19 mouse cellular contexts compared by ENCODE assay signal in genomic region chr5:38168497-38168896, GRCm38 (mm10). TPM values are rescaled to one million over a fixed set of nuclear protein-coding genes. Genes with fewer than 3 reads are reported as not detected.
A peak's percentile ranks its signal among the peaks of the same experiment; 100 is the strongest.
DNase-seq lines count a peak whose midpoint lies in the region; ATAC-seq and TF ChIP-seq lines count a peak whose summit lies in the region.
"Had no signal": no experiment of that assay in that cellular context is flagged by ENCODE, and none has a peak within 500 bp of the region (broad histone marks: within the 10 kb centered on the region; RNA-seq: fewer than 3 reads in every experiment).

No protein-coding gene starts in this region.

- WGBS in midbrain, embryonic 14.5 days = 70% methylated on average over 11 of the region's 11 CpGs
- 87% methylated on average over 11 of the region's 11 CpGs for WGBS in midbrain, embryonic 10.5 days
- WGBS in hindbrain, embryonic 16.5 days = 68% methylated on average over 11 of the region's 11 CpGs
- WGBS in midbrain, embryonic 16.5 days = 62% methylated on average over 11 of the region's 11 CpGs

- H3K4me1 ChIP-seq in midbrain, embryonic 14.5 days (ENCODE audit: control insufficient read depth, insufficient read depth, low read length) = no peaks in the 10 kb centered on the region
- H3K4me1 ChIP-seq in midbrain, embryonic 10.5 days = peaks cover 5% of the 10 kb centered on the region; the same call in 1 of the 2 replicates
- H3K4me1 ChIP-seq in hindbrain, embryonic 16.5 days (ENCODE audit: control insufficient read depth, insufficient read depth, low read depth, low read length) = no peaks in the 10 kb centered on the region
- no peaks in the 10 kb centered on the region; the same call in 1 of the 2 replicates for H3K4me1 ChIP-seq in midbrain, embryonic 16.5 days (ENCODE audit: control insufficient read depth, insufficient read depth, low read length)
- H3K4me1 ChIP-seq: limb, embryonic 15.5 days; stomach, embryonic 15.5 days had no signal

- no peaks in the 10 kb centered on the region for H3K27me3 ChIP-seq in midbrain, embryonic 14.5 days (ENCODE audit: control insufficient read depth, insufficient read depth, low read length)
- H3K27me3 ChIP-seq in midbrain, embryonic 10.5 days (ENCODE audit: low read depth, poor library complexity, severe bottlenecking) = peaks cover 5% of the 10 kb centered on the region
- no peaks in the 10 kb centered on the region for H3K27me3 ChIP-seq in hindbrain, embryonic 16.5 days (replicated peaks; ENCODE audit: control insufficient read depth, insufficient read depth, low read length)
- no peaks in the 10 kb centered on the region for H3K27me3 ChIP-seq in midbrain, embryonic 16.5 days (ENCODE audit: control insufficient read depth, insufficient read depth, low read depth, low read length)
- H3K27me3 ChIP-seq: limb, embryonic 15.5 days; stomach, embryonic 15.5 days had no signal

- no peak overlapping the region for H3K4me2 ChIP-seq in midbrain, embryonic 14.5 days (ENCODE audit: low read length)
- H3K4me2 ChIP-seq in hindbrain, embryonic 16.5 days (ENCODE audit: low read length) = no peak overlapping the region
- no peak overlapping the region for H3K4me2 ChIP-seq in midbrain, embryonic 16.5 days (ENCODE audit: low read length)
- H3K4me2 ChIP-seq: limb, embryonic 15.5 days; lung, embryonic 14.5 days; stomach, embryonic 15.5 days had no signal

- H3K9me3 ChIP-seq in midbrain, embryonic 14.5 days (ENCODE audit: control insufficient read depth, low read length) = no peaks in the 10 kb centered on the region
- H3K9me3 ChIP-seq in midbrain, embryonic 10.5 days (replicated peaks) = no peaks in the 10 kb centered on the region; the same call in 1 of the 2 replicates
- no peaks in the 10 kb centered on the region; the same call in 1 of the 2 replicates for H3K9me3 ChIP-seq in hindbrain, embryonic 16.5 days (ENCODE audit: control insufficient read depth, low read length)
- peaks cover 4% of the 10 kb centered on the region; the same call in 1 of the 2 replicates for H3K9me3 ChIP-seq in midbrain, embryonic 16.5 days (replicated peaks; ENCODE audit: control insufficient read depth, low read length, poor library complexity, severe bottlenecking)
- H3K9me3 ChIP-seq: limb, embryonic 15.5 days; stomach, embryonic 15.5 days had no signal

- DNase-seq in kidney, adult 11 months = peak; percentile 19
- DNase-seq in kidney, postnatal 10 days = no peak
- DNase-seq in midbrain, embryonic 14.5 days = no peak
- no peak for DNase-seq in midbrain, embryonic 10.5 days (ENCODE audit: low spot score)
- DNase-seq in gastrocnemius, postnatal 25 days = no peak
- no peak for DNase-seq in layer of hippocampus, adult 2 months (ENCODE audit: low spot score in 2 of 2)
- DNase-seq: adrenal gland, postnatal 10 days; cerebellum, postnatal 10 days; layer of hippocampus, adult 9-11 months; left cerebral cortex, postnatal 4 days; lung, embryonic 14.5 days; thymus, postnatal 25 days had no signal

- no peak overlapping the region for H3K4me3 ChIP-seq in midbrain, embryonic 14.5 days (replicated peaks; ENCODE audit: low read depth, low read length)
- no peak overlapping the region for H3K4me3 ChIP-seq in midbrain, embryonic 10.5 days
- no peak overlapping the region for H3K4me3 ChIP-seq in hindbrain, embryonic 16.5 days (ENCODE audit: low read length)
- no peak overlapping the region for H3K4me3 ChIP-seq in midbrain, embryonic 16.5 days (ENCODE audit: low read depth, low read length)
- H3K4me3 ChIP-seq in layer of hippocampus, adult 2 months = no peak overlapping the region
- H3K4me3 ChIP-seq: left cerebral cortex, adult 2 months; limb, embryonic 15.5 days; stomach, embryonic 15.5 days had no signal

- no peak overlapping the region for H3K9ac ChIP-seq in midbrain, embryonic 14.5 days (replicated peaks; ENCODE audit: low read length)
- H3K9ac ChIP-seq in hindbrain, embryonic 16.5 days (ENCODE audit: low read depth, low read length) = peak overlapping the region; percentile 35; the same call in 1 of the 2 replicates
- H3K9ac ChIP-seq in midbrain, embryonic 16.5 days (ENCODE audit: low read depth, low read length) = no peak overlapping the region
- H3K9ac ChIP-seq: limb, embryonic 15.5 days; liver, embryonic 14.5 days; lung, embryonic 14.5 days; stomach, embryonic 15.5 days had no signal

- no peaks in the 10 kb centered on the region for H3K36me3 ChIP-seq in midbrain, embryonic 14.5 days (ENCODE audit: control insufficient read depth, insufficient read depth, low read length)
- H3K36me3 ChIP-seq in midbrain, embryonic 10.5 days = no peaks in the 10 kb centered on the region
- H3K36me3 ChIP-seq in hindbrain, embryonic 16.5 days (ENCODE audit: control insufficient read depth, insufficient read depth, low read length) = no peaks in the 10 kb centered on the region
- no peaks in the 10 kb centered on the region for H3K36me3 ChIP-seq in midbrain, embryonic 16.5 days (ENCODE audit: control insufficient read depth, insufficient read depth, low read length)
- H3K36me3 ChIP-seq: limb, embryonic 15.5 days; stomach, embryonic 15.5 days had no signal

- TF ChIP-seq CTCF in layer of hippocampus, adult 2 months (conservative IDR thresholded peaks at IDR 0.05) = no peak

- 0 out of 2 replicates have a peak overlapping the region, but pooled peaks have one; percentile 13 for H3K27ac ChIP-seq in midbrain, embryonic 14.5 days (replicated peaks; ENCODE audit: low read depth, low read length)
- H3K27ac ChIP-seq in midbrain, embryonic 10.5 days (replicated peaks) = no peak overlapping the region
- no peak overlapping the region for H3K27ac ChIP-seq in hindbrain, embryonic 16.5 days (ENCODE audit: low read depth, low read length)
- H3K27ac ChIP-seq in midbrain, embryonic 16.5 days (ENCODE audit: low read length) = peak overlapping the region; percentile 33; the same call in 1 of the 2 replicates
- H3K27ac ChIP-seq in layer of hippocampus, adult 2 months = no peak overlapping the region
- H3K27ac ChIP-seq: left cerebral cortex, adult 2 months; limb, embryonic 15.5 days; liver, embryonic 14.5 days; stomach, embryonic 15.5 days had no signal

- ATAC-seq in midbrain, embryonic 14.5 days (ENCODE audit: low FRiP score, low TSS enrichment) = no peak
- ATAC-seq in hindbrain, embryonic 16.5 days = peak; percentile 40; the same call in 1 of the 2 replicates
- peak; percentile 30; the same call in 1 of the 2 replicates for ATAC-seq in midbrain, embryonic 16.5 days
- ATAC-seq: inflammation-experienced regulatory T-cells, adult 6 months had no signal

RNA-seq across cellular contexts. Expression of gene Nsg1, which starts 8.8 kb away (rescaled TPM):
- 280 and 671 TPM in 2 replicates for polyA plus RNA-seq in midbrain, embryonic 14.5 days (2014; fragmentation: Nextera tagmentation; extraction: Ambion mirVana)
- 115 and 187 TPM in 2 replicates for polyA plus RNA-seq in midbrain, embryonic 10.5 days (2016; fragmentation: Nextera tagmentation; extraction: Ambion mirVana)
- 1,495 and 1,654 TPM in 2 replicates for polyA plus RNA-seq in hindbrain, embryonic 16.5 days (2015; fragmentation: Nextera tagmentation; extraction: Ambion mirVana)
- polyA plus RNA-seq in midbrain, embryonic 16.5 days (2015; fragmentation: Nextera tagmentation; extraction: Ambion mirVana) = 1,570 and 1,631 TPM in 2 replicates
- total RNA-seq in gastrocnemius, postnatal 25 days (2021) = 1 to 10 TPM; 3.2 TPM
- 100 to 1,000 TPM; 421 to 427 TPM for total RNA-seq in layer of hippocampus, adult 2 months (2021)

RNA-seq across cellular contexts. Expression of gene Zbtb49, which starts 51.8 kb away (rescaled TPM):
- polyA plus RNA-seq in midbrain, embryonic 14.5 days (2014; fragmentation: Nextera tagmentation; extraction: Ambion mirVana) = 18.8 and 24.6 TPM in 2 replicates
- polyA plus RNA-seq in midbrain, embryonic 10.5 days (2016; fragmentation: Nextera tagmentation; extraction: Ambion mirVana) = 15.7 and 19.3 TPM in 2 replicates
- polyA plus RNA-seq in hindbrain, embryonic 16.5 days (2015; fragmentation: Nextera tagmentation; extraction: Ambion mirVana) = 16.9 and 17.9 TPM in 2 replicates
- polyA plus RNA-seq in midbrain, embryonic 16.5 days (2015; fragmentation: Nextera tagmentation; extraction: Ambion mirVana) = 19.8 and 21.7 TPM in 2 replicates
- 1 to 10 TPM; 2.4 to 2.6 TPM for total RNA-seq in gastrocnemius, postnatal 25 days (2021)
- total RNA-seq in layer of hippocampus, adult 2 months (2021) = 10 to 100 TPM; 19.2 to 25.0 TPM

RNA-seq across cellular contexts. Expression of gene Lyar, which starts 51.8 kb away (rescaled TPM):
- polyA plus RNA-seq in midbrain, embryonic 14.5 days (2014; fragmentation: Nextera tagmentation; extraction: Ambion mirVana) = 37.7 and 41.9 TPM in 2 replicates
- 137 and 169 TPM in 2 replicates for polyA plus RNA-seq in midbrain, embryonic 10.5 days (2016; fragmentation: Nextera tagmentation; extraction: Ambion mirVana)
- 36.7 and 37.9 TPM in 2 replicates for polyA plus RNA-seq in hindbrain, embryonic 16.5 days (2015; fragmentation: Nextera tagmentation; extraction: Ambion mirVana)
- polyA plus RNA-seq in midbrain, embryonic 16.5 days (2015; fragmentation: Nextera tagmentation; extraction: Ambion mirVana) = 35.4 and 41.9 TPM in 2 replicates
- 10 to 100 TPM; 15.5 to 17.4 TPM for total RNA-seq in gastrocnemius, postnatal 25 days (2021)
- 10 to 100 TPM in 1 of 2 experiments, 1 to 10 TPM in 1; 9.9 to 11.3 TPM for total RNA-seq in layer of hippocampus, adult 2 months (2021)

Comparison
In these comparisons a context has a peak if more than half of its experiments do, and no peak if none do; other contexts are left out.
1. H3K27ac ChIP-seq: peak in midbrain, embryonic 14.5 days (single experiment) and midbrain, embryonic 16.5 days (single experiment); none in midbrain, embryonic 10.5 days (single experiment), hindbrain, embryonic 16.5 days (single experiment) and layer of hippocampus, adult 2 months (single experiment).